Mouse (Mus musculus): ENCODE measurements around the gene Ier3. TPM values are rescaled to one million over a fixed set of nuclear protein-coding genes. Genes with fewer than 3 reads are reported as not detected.

The Ier3 gene
- 1.4 TPM in 2 replicates for polyA plus RNA-seq (2012; rRNA removed)

- no peaks in the 10 kb centered on the region for H3K27me3 ChIP-seq (ENCODE audit: control insufficient read depth, insufficient read depth, low read length)
- peak within 1 kb of the TSS; percentile 40; the same call in 1 of the 2 replicates for H3K27ac ChIP-seq (ENCODE audit: control insufficient read depth, insufficient read depth, low read depth, low read length)
- no peaks in the 10 kb centered on the region for H3K36me3 ChIP-seq (ENCODE audit: control insufficient read depth, insufficient read depth, low read length)
- TF ChIP-seq CTCF (IDR thresholded peaks at IDR 0.05; ENCODE audit: control insufficient read depth, insufficient read depth, insufficient replicate concordance, low read depth, low read length) (no peak), POLR2A (IDR thresholded peaks at IDR 0.05; ENCODE audit: control insufficient read depth, low read depth, low read length) (peak; percentile 70)
- peaks cover 29% of the 10 kb centered on the region for H3K4me1 ChIP-seq (ENCODE audit: control insufficient read depth, insufficient read depth, low read length)
- peak within 1 kb of the TSS; percentile 59 for H3K4me3 ChIP-seq (ENCODE audit: control insufficient read depth, low read depth, low read length)
These were observed at the start of gene Ier3 for GRCm38 (mm10) chr17:35821439-35822430. Ier3 (plus strand) TSS chr17:35821684.

GRCm38 (mm10) chr17:35776811-35777609 is 44.5 kb upstream of the Ier3 start:
- Histone ChIP-seq H3K4me3 (ENCODE audit: control insufficient read depth, low read depth, low read length) (no peak overlapping the region), H3K27ac (ENCODE audit: control insufficient read depth, insufficient read depth, low read depth, low read length) (no peak overlapping the region; the same call in 1 of the 2 replicates), H3K36me3 (ENCODE audit: control insufficient read depth, insufficient read depth, low read length) (no peaks in the 10 kb centered on the region), H3K4me1 (ENCODE audit: control insufficient read depth, insufficient read depth, low read length) (peaks cover 2% of the 10 kb centered on the region; the same call in 1 of the 2 replicates), H3K27me3 (ENCODE audit: control insufficient read depth, insufficient read depth, low read length) (no peaks in the 10 kb centered on the region)
- TF ChIP-seq POLR2A (IDR thresholded peaks at IDR 0.05; ENCODE audit: control insufficient read depth, low read depth, low read length) = no peak
- TF ChIP-seq CTCF (IDR thresholded peaks at IDR 0.05; ENCODE audit: control insufficient read depth, insufficient read depth, insufficient replicate concordance, low read depth, low read length) = no peak

- H3K4me1 ChIP-seq (ENCODE audit: control insufficient read depth, insufficient read depth, low read length) = peaks cover 2% of the 10 kb centered on the region; the same call in 1 of the 2 replicates
- H3K27ac ChIP-seq (ENCODE audit: control insufficient read depth, insufficient read depth, low read depth, low read length) = no peak overlapping the region
- H3K36me3 ChIP-seq (ENCODE audit: control insufficient read depth, insufficient read depth, low read length) = no peaks in the 10 kb centered on the region
- H3K4me3 ChIP-seq (ENCODE audit: control insufficient read depth, low read depth, low read length) = no peak overlapping the region
- no peak for TF ChIP-seq POLR2A (IDR thresholded peaks at IDR 0.05; ENCODE audit: control insufficient read depth, low read depth, low read length)
- no peak for TF ChIP-seq CTCF (IDR thresholded peaks at IDR 0.05; ENCODE audit: control insufficient read depth, insufficient read depth, insufficient replicate concordance, low read depth, low read length)
- no peaks in the 10 kb centered on the region for H3K27me3 ChIP-seq (ENCODE audit: control insufficient read depth, insufficient read depth, low read length)
These were observed 42.5 kb upstream of the Ier3 start for GRCm38 (mm10) chr17:35778965-35779364.

- Histone ChIP-seq H3K4me1 (ENCODE audit: control insufficient read depth, insufficient read depth, low read length) (peaks cover 2% of the 10 kb centered on the region; the same call in 1 of the 2 replicates), H3K4me3 (ENCODE audit: control insufficient read depth, low read depth, low read length) (no peak overlapping the region), H3K27ac (ENCODE audit: control insufficient read depth, insufficient read depth, low read depth, low read length) (no peak overlapping the region), H3K36me3 (ENCODE audit: control insufficient read depth, insufficient read depth, low read length) (no peaks in the 10 kb centered on the region), H3K27me3 (ENCODE audit: control insufficient read depth, insufficient read depth, low read length) (no peaks in the 10 kb centered on the region)
- TF ChIP-seq POLR2A (IDR thresholded peaks at IDR 0.05; ENCODE audit: control insufficient read depth, low read depth, low read length) (no peak), CTCF (IDR thresholded peaks at IDR 0.05; ENCODE audit: control insufficient read depth, insufficient read depth, insufficient replicate concordance, low read depth, low read length) (no peak)
These were observed 41.8 kb upstream of the Ier3 start for GRCm38 (mm10) chr17:35779466-35780205.

- no peak for TF ChIP-seq POLR2A (IDR thresholded peaks at IDR 0.05; ENCODE audit: control insufficient read depth, low read depth, low read length)
- no peak for TF ChIP-seq CTCF (IDR thresholded peaks at IDR 0.05; ENCODE audit: control insufficient read depth, insufficient read depth, insufficient replicate concordance, low read depth, low read length)
- Histone ChIP-seq H3K4me3 (ENCODE audit: control insufficient read depth, low read depth, low read length) (no peak overlapping the region), H3K4me1 (ENCODE audit: control insufficient read depth, insufficient read depth, low read length) (peaks cover 2% of the 10 kb centered on the region; the same call in 1 of the 2 replicates), H3K36me3 (ENCODE audit: control insufficient read depth, insufficient read depth, low read length) (no peaks in the 10 kb centered on the region), H3K27me3 (ENCODE audit: control insufficient read depth, insufficient read depth, low read length) (no peaks in the 10 kb centered on the region), H3K27ac (ENCODE audit: control insufficient read depth, insufficient read depth, low read depth, low read length) (no peak overlapping the region)
These were observed 41.1 kb upstream of the Ier3 start for GRCm38 (mm10) chr17:35780362-35780761.

GRCm38 (mm10) chr17:35782398-35782797 is 39.1 kb upstream of the Ier3 start:
- Histone ChIP-seq H3K27me3 (ENCODE audit: control insufficient read depth, insufficient read depth, low read length) (no peaks in the 10 kb centered on the region), H3K4me1 (ENCODE audit: control insufficient read depth, insufficient read depth, low read length) (no peaks in the 10 kb centered on the region), H3K27ac (ENCODE audit: control insufficient read depth, insufficient read depth, low read depth, low read length) (no peak overlapping the region), H3K4me3 (ENCODE audit: control insufficient read depth, low read depth, low read length) (no peak overlapping the region), H3K36me3 (ENCODE audit: control insufficient read depth, insufficient read depth, low read length) (no peaks in the 10 kb centered on the region)
- TF ChIP-seq POLR2A (IDR thresholded peaks at IDR 0.05; ENCODE audit: control insufficient read depth, low read depth, low read length) = no peak
- no peak for TF ChIP-seq CTCF (IDR thresholded peaks at IDR 0.05; ENCODE audit: control insufficient read depth, insufficient read depth, insufficient replicate concordance, low read depth, low read length)

Measured in testis, adult 2 months (tissue).